Mouse (Mus musculus) thymus, adult 2 months (tissue): ENCODE data around the gene Milr1.

Experiments used
- CTCF ChIP-seq: fragments of 200-500 bp; IDR thresholded peaks from 2 replicates; pipeline ENCODE4 v1.5.1; 2012; ENCODE audit warnings: mild to moderate bottlenecking, control low read depth, low read length, moderate library complexity, borderline replicate concordance; ENCODE audit not compliant: control insufficient read depth, poor library complexity, insufficient read depth; ENCODE audit errors: extremely low read depth
- POLR2A ChIP-seq: fragments of 200-500 bp; IDR thresholded peaks from 2 replicates; pipeline ENCODE4 v1.6.1; 2012; ENCODE audit warnings: mild to moderate bottlenecking, low read length, control low read depth, moderate library complexity; ENCODE audit not compliant: control insufficient read depth, poor library complexity, insufficient read depth; ENCODE audit errors: extremely low read depth

GRCm38 (mm10) chr11:106766611-106767162 is 15.7 kb downstream of the Milr1 start:
- TF ChIP-seq POLR2A (no peak), CTCF (no peak)
